Mouse (Mus musculus): Measurements from ENCODE around the gene Hkdc1. TPM values are rescaled to one million over a fixed set of nuclear protein-coding genes. Genes with fewer than 3 reads are reported as not detected.

The Hkdc1 gene
- polyA plus RNA-seq, 1 experiment = 0.02 TPM

- Histone ChIP-seq H3K27me3 (ENCODE audit: control insufficient read depth, insufficient read depth, insufficient read length) (no peaks in the 10 kb centered on the region), H3ac (ENCODE audit: control insufficient read depth, insufficient read length) (no peak overlapping the region), H3K4me2 (ENCODE audit: low read depth) (no peak overlapping the region), H3K4me3 (no peak overlapping the region), H3K79me2 (ENCODE audit: control insufficient read depth, insufficient read depth) (peaks cover 12% of the 10 kb centered on the region), H3K36me3 (ENCODE audit: control insufficient read depth, insufficient read depth) (no peaks in the 10 kb centered on the region)
- TF ChIP-seq REST (IDR thresholded peaks at IDR 0.05; ENCODE audit: insufficient read depth, insufficient read length) (no peak), USF1 (IDR thresholded peaks at IDR 0.05; ENCODE audit: low read depth) (no peak), MYOD1 (IDR thresholded peaks at IDR 0.05; ENCODE audit: control insufficient read depth in 1 of 3, insufficient read length in 2 of 3, low read depth in 2 of 3) (no peak), TCF3 (IDR thresholded peaks at IDR 0.05; ENCODE audit: insufficient read length, low read depth) (no peak), E2F4 (IDR thresholded peaks at IDR 0.05; ENCODE audit: insufficient read depth) (no peak), SRF (IDR thresholded peaks at IDR 0.05; ENCODE audit: control insufficient read depth, insufficient read length, low read depth) (no peak), POLR2A (IDR thresholded peaks at IDR 0.05; ENCODE audit: insufficient read length, low read depth) (no peak)
Measured at GRCm38 (mm10) chr10:62341956-62342355, 80.3 kb downstream of the Hkdc1 start.

DNA sequence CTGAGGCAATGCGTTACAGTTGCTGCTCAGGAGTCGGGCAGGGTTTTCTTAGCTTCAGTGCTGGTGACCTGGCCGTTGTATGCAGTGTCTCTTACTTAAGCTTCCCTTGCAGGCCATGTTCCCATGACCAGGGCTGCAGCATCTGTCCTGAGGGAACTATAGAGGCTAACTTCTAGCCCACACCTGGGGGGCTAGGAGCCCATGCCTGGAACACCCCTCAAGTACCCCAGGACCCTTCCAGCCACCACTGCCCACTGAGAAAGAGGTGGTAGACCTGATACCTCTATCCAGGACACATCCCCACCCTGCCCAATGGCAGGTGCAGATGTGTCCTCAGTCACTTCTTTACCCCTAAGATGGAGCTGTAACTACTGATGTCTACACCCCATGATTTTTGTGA, 81.3 kb downstream of the Hkdc1 start:
- Histone ChIP-seq H3K36me3 (ENCODE audit: control insufficient read depth, insufficient read depth) (no peaks in the 10 kb centered on the region), H3K4me2 (ENCODE audit: low read depth) (peak overlapping the region; percentile 92), H3K4me3 (peak overlapping the region; percentile 76), H3K27me3 (ENCODE audit: control insufficient read depth, insufficient read depth, insufficient read length) (no peaks in the 10 kb centered on the region), H3ac (ENCODE audit: control insufficient read depth, insufficient read length) (peak overlapping the region; percentile 1), H3K79me2 (ENCODE audit: control insufficient read depth, insufficient read depth) (peaks cover 21% of the 10 kb centered on the region)
- TF ChIP-seq REST (IDR thresholded peaks at IDR 0.05; ENCODE audit: insufficient read depth, insufficient read length) = no peak

- peak overlapping the region; percentile 93 for H3K4me2 ChIP-seq (ENCODE audit: low read depth)
- H3K4me3 ChIP-seq = peak overlapping the region; percentile 76
- peaks cover 29% of the 10 kb centered on the region for H3K79me2 ChIP-seq (ENCODE audit: control insufficient read depth, insufficient read depth)
- no peaks in the 10 kb centered on the region for H3K36me3 ChIP-seq (ENCODE audit: control insufficient read depth, insufficient read depth)
- no peaks in the 10 kb centered on the region for H3K27me3 ChIP-seq (ENCODE audit: control insufficient read depth, insufficient read depth, insufficient read length)
- H3ac ChIP-seq (ENCODE audit: control insufficient read depth, insufficient read length) = peak overlapping the region; percentile 1
- TF ChIP-seq POLR2A (IDR thresholded peaks at IDR 0.05; ENCODE audit: insufficient read length, low read depth) (peak; percentile 78), MYOD1 (IDR thresholded peaks at IDR 0.05; ENCODE audit: control insufficient read depth in 1 of 3, insufficient read length in 2 of 3, low read depth in 2 of 3) (peak in 2 of 3 experiments; percentile 37 to 51), POLR2AphosphoS2 (IDR thresholded peaks at IDR 0.05; ENCODE audit: insufficient read length, low read depth) (peak; percentile 81), MAX (IDR thresholded peaks at IDR 0.05; ENCODE audit: low read depth) (no peak)
Measured at GRCm38 (mm10) chr10:62340095-62340731, 82.1 kb downstream of the Hkdc1 start.

- H3K27me3 ChIP-seq (ENCODE audit: control insufficient read depth, insufficient read depth, insufficient read length) = no peaks in the 10 kb centered on the region
- no peaks in the 10 kb centered on the region for H3K36me3 ChIP-seq (ENCODE audit: control insufficient read depth, insufficient read depth)
- peak overlapping the region; percentile 76 for H3K4me3 ChIP-seq
- peaks cover 37% of the 10 kb centered on the region for H3K79me2 ChIP-seq (ENCODE audit: control insufficient read depth, insufficient read depth)
- peak overlapping the region; percentile 93 for H3K4me2 ChIP-seq (ENCODE audit: low read depth)
- H3ac ChIP-seq (ENCODE audit: control insufficient read depth, insufficient read length) = peak overlapping the region; percentile 1
- TF ChIP-seq SRF (IDR thresholded peaks at IDR 0.05; ENCODE audit: control insufficient read depth, insufficient read length, low read depth) (peak; percentile 96), CEBPB (IDR thresholded peaks at IDR 0.05; ENCODE audit: insufficient read depth, poor library complexity, severe bottlenecking) (no peak), MYOG (IDR thresholded peaks at IDR 0.05; ENCODE audit: control insufficient read depth in 1 of 3, insufficient read depth in 1 of 3, insufficient read length in 2 of 3, low read depth in 2 of 3) (peak; percentile 58 to 86 (median 76)), E2F4 (IDR thresholded peaks at IDR 0.05; ENCODE audit: insufficient read depth) (no peak), POLR2A (IDR thresholded peaks at IDR 0.05; ENCODE audit: insufficient read length, low read depth) (no peak), MYOD1 (IDR thresholded peaks at IDR 0.05; ENCODE audit: control insufficient read depth in 1 of 3, insufficient read length in 2 of 3, low read depth in 2 of 3) (peak; percentile 81 to 84 (median 84)), USF1 (IDR thresholded peaks at IDR 0.05; ENCODE audit: low read depth) (no peak), POLR2AphosphoS2 (IDR thresholded peaks at IDR 0.05; ENCODE audit: insufficient read length, low read depth) (no peak), TCF3 (IDR thresholded peaks at IDR 0.05; ENCODE audit: insufficient read length, low read depth) (peak; percentile 52), TCF12 (IDR thresholded peaks at IDR 0.05; ENCODE audit: insufficient read depth, poor library complexity, severe bottlenecking) (peak; percentile 55), MAX (IDR thresholded peaks at IDR 0.05; ENCODE audit: low read depth) (no peak)
Measured at GRCm38 (mm10) chr10:62339211-62340094, 82.8 kb downstream of the Hkdc1 start.

DNA sequence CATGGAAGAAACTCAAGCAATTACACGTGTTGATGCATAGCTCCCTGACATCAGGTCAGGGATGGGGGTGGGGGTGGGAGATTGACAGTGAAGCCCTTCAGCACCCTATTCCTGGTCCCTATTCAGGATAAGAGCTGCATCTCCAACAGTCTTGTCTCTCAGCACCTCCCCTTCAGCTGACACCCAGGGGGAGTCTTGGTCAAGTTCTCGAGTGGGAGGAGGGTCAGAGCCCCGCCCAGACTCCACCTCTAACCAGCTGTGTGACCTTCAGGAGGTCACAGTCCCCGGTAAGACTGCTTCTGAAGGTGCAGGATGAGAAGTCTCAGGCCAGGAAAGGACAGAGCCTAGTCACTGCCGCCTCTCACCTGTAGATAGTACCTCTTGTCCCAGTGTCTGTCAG, 83.7 kb downstream of the Hkdc1 start:
- H3K79me2 ChIP-seq (ENCODE audit: control insufficient read depth, insufficient read depth) = peaks cover 43% of the 10 kb centered on the region
- H3K27me3 ChIP-seq (ENCODE audit: control insufficient read depth, insufficient read depth, insufficient read length) = no peaks in the 10 kb centered on the region
- no peaks in the 10 kb centered on the region for H3K36me3 ChIP-seq (ENCODE audit: control insufficient read depth, insufficient read depth)
- peak overlapping the region; percentile 76 for H3K4me3 ChIP-seq
- H3K4me2 ChIP-seq (ENCODE audit: low read depth) = peak overlapping the region; percentile 93
- TF ChIP-seq MYOD1 (IDR thresholded peaks at IDR 0.05; ENCODE audit: control insufficient read depth in 1 of 3, insufficient read length in 2 of 3, low read depth in 2 of 3) = peak in 1 of 3 experiments; percentile 26
- TF ChIP-seq POLR2A (IDR thresholded peaks at IDR 0.05; ENCODE audit: insufficient read length, low read depth) = peak; percentile 2
- no peak for TF ChIP-seq POLR2AphosphoS2 (IDR thresholded peaks at IDR 0.05; ENCODE audit: insufficient read length, low read depth)
- no peak for TF ChIP-seq TCF3 (IDR thresholded peaks at IDR 0.05; ENCODE audit: insufficient read length, low read depth)
- TF ChIP-seq E2F4 (IDR thresholded peaks at IDR 0.05; ENCODE audit: insufficient read depth) = no peak
- no peak overlapping the region for H3ac ChIP-seq (ENCODE audit: control insufficient read depth, insufficient read length)
